Mouse (Mus musculus) c-Kit-negative CD71-positive TER-119-positive erythroid progenitor cells, embryonic 14.5 days (primary cell): Measurements from ENCODE around the gene Heg1.

ENCODE experiments used
- DNase-seq: peaks from one replicate; pipeline ENCODE4 v3.0.0-alpha.2; 2013; ENCODE audit warnings: low read depth, low spot score

The Heg1 gene

DNA sequence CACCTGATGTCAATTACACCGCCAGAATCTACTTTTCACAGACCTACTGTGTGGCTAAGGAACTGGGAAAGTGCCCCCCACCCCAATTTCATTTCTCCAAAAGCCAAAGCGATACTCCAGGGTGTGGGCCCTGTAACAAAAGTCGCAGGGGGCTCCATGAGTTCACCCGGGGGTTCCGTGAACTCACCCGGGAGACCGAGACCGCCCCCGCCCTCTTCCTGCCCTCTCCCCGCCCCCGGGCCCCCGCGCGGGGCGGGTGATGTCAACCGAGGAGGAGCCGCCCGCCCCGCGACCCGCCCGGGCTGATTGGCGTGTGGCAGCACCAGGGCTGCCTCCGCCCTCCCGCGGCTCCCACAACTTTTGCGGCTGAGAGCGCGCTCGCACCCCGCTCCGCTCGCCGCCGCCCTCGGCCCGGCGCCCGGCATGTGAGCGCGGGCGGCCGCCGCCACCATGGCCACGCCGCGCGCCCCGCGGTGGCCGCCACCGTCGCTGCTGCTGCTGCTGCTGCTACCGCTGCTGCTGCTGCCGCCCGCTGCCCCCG lies at the start of gene Heg1:
TSS of gene Heg1 (plus strand) at position 209 of the 541 bp plus-strand sequence.
- DNase-seq, result peak; percentile 28

DNA sequence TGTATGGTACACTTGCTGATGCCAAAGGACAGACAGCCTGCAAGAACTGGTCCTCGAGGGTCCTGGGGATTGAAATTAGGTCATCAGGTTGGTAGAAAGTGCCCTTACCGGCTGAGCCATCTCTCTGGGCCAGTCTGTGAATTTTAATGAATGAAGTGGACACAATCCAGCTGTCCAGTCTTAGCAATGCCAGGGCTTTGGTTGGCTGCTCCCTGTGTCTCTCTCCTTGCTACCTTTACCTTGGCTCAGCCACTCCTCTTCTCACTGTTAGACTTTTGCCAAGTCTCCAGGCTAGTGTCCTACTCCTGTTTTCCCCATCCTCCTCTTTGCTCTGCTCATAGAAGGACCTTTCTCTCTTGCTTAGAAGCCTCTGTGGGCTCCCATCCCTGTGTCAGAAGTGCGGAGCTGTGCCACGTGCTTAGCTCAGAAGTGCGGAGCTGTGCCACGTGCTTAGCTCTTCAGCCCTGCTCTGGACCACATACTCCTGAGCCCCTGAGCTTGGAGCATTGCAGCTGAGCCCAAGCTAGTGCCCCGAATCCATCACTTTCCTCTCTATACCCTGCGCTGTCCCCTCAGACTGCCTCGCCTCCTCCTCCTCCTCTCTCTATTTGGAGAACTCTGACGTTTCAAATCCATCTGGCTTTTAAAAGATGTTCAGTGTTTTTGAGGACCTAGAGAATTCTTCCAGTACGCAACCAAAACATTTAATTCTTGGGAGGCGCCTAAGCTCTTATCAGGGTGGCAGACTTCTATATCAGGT lies 48.2 kb upstream of the Heg1 start:
- no peak for DNase-seq

DNA sequence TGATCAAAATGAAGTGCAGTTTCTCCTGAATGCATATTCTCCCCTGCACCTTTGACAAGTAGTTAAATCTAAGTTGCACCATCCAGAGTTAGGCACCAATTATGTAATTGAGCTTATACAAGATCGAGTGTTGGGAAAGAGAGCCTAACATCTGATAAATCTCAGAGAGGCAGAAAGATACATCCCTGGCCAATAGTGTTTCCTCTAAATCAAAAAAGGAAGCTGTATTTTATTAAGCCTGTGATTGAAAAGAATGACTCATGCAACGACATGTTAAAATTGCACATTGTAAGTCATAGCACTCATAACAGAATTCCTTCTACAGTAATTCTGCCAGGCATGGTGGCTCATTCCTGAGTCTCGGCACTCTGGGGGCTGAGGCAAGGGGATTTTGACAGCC lies 42.4 kb upstream of the Heg1 start:
- no peak for DNase-seq

DNA sequence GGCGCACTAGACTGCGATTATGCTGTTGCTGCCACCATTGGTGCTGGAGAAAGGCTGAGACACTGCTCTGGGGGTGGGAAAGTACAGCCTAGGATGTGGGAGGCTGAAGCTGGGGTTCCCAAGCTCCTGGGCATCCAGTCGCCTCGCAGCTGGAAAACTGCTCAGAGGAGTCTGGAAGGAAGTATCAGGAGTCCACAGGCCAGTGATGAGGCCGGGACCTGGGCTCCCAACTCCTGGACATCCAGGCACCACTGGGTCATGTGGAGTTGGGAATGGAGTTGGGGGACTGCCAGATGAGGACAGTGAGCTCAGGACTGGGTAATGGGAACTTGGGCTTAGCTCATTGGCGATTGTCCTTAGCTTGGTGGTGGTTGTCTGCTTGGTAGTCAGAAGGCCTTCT lies 31.1 kb upstream of the Heg1 start:
- no peak for DNase-seq

DNA sequence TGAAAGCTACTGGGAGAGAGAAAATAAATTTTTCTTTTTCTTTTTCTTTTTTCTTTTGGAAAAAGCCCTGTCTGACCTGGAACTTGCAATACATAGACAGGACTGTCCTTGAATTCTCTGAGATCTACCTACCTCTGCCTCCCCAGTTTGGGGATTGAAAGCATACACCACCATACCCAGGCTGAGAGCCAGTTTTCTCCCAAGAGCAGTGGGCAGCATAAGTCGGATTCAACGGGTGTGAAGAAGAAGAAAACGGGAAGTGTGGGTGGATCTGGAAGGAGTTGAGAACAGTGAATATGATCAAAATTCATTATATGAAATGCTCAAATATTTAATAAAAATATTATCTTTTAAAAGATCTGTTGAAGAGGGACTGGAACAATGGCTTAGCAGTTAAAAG lies 28.7 kb upstream of the Heg1 start:
- no peak for DNase-seq

DNA sequence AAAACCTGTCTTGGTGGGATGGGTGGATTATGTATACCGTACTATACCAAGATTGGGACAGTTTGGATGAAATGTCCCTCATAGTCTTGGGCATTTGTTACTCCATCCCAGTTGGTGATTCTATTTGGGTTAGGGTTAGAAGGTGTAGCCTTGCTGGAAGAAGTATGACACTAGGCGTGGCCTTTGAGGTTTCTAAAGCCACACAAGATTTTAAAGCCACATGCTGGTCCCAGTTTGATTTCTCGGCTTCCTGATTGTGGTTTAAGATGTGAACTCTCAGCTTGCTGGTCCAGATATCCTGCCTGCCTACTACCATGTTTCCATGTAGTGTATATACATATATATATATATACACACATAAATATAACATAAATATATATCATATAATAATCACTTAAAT lies 27.0 kb upstream of the Heg1 start:
- no peak for DNase-seq

DNA sequence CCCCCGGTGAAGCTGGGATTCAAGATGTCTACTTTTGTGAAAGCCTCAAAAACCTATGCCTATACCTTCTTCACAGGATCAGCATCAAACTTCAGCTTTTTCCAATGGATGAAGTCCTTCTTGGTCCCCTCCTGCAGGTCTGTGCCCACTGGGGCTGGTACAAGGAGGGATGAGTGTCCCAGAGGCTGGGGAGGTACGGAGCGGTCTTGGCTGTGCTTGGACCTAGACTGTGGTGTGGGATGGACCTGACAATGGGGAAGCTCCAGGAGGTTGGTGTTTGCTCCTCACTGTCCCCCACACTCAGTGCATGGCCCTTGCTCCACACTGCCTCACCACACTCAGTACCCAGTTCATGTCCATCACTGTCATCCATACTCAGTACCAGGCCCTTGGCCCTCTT lies 26.0 kb upstream of the Heg1 start:
- no peak for DNase-seq

DNA sequence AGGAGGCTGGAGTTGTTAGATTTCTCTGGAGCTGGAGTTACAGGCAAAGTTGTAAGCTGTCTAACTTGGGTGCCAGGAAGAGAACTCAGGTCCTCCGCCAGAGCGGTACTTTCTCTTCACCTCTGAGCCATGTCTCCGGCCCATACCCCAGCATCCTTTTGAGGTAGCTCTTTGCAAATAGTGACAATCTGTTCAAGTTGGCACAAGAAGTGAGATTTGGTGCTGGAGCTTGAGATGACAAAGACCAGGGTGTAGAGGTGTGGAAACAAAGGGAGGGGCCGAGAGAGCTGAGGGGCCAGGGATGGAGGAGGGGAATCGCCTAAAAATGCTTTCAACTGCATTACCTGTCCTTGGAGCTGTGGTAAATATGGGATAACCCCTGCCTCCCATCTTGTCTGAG lies 24.6 kb upstream of the Heg1 start:
- DNase-seq, result no peak

DNA sequence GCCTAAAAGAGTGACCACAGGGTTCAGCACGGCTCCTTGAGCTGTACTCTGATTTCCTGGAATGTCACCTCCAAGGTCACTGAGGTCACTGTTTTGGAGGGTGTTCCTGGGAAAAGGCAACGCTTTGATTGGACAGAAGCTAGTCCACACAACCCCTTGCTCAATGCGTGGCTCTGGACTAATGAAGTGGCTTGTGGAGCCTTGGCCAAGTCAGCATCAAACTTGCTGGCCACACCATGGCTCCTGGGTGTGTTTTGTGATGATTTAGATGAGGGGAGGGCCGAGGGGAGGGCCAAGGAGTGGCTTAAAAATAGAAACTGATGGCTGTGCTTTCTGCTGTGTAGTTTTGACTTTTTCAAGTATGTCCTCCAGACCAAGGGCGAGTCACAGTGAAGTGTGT lies 24.0 kb upstream of the Heg1 start:
- no peak for DNase-seq

DNA sequence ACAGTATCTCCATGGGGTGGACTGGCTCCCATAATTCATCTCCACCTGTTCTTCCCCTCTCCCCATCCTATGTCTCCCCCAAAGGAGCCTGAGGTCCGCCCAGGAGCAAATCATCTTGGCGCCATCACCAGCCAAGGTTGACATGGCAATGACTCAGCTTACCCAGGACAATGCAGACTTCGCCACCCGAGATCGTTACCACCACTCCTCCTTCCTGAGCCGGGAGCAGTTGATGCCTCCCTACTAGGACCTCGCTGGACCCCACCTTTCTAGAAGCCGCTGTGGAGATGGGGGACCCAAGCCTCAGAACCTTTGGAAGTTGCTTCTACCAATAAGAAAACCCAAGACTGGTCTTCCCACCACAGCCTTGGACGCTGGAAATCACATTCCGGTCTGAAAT lies 21.3 kb upstream of the Heg1 start:
- no peak for DNase-seq

DNA sequence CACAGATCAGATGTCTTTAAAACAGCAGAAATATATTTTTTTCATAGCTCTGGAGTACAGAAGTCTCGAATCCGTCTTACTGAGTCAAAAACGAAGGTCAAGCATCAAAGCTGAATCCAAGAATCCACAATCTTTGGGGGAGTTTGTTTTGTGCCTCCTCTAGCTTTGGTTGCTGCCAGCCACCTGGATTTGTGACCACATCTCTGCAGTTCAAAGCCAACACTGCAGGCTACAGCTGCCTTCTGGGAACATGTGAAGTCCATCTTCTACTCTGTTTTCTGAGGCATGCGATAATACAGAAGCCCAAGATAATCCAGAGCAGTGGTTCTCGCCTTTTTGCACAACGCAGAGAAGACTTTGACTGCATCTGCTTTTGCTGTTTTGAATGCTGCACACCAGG lies 17.9 kb upstream of the Heg1 start:
- no peak for DNase-seq

DNA sequence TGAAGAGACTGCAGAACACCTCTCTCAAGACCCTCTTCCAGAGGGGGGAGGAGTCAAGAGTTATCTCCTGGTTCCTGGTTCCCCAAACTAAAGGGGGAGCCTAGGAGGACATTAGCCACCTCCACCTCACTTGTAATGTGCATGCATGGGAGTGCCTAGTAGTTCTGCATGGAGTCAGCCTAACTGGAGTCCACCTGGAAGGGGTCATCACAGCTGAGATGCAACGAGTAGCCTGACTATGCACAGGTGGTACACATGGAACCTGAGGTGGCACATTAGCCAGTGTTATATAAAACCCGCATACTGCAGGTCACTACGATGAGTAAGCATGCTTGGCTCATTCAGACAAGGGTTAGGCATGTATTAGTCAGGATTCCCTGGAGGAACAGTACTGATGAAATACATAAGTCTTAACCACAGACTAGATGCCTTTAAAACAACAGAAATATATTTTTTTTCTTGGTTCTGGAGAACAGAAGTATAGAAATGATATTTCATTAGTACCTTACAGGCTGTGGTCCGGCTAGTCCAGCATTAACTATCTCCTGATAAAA lies 17.1 kb upstream of the Heg1 start:
- no peak for DNase-seq

DNA sequence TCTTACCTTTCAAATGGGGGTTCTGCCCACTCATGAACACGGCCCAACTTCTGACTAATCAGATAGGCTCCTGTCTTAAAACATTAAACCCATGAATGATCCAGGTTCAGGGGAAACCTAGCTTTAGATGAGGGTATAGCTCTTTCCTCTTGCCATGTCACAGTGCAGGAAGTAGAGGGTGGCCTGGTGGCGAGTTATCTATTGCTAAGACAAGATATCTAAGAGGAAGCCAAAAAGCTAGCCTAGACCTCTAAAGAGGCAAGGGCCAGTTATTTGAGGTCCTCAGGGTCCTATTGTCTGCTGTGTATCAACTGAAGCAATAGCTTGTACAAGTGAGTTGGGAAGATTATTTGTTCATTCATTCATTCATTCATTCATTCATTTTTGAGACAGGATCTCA lies 15.7 kb upstream of the Heg1 start:
- no peak for DNase-seq

DNA sequence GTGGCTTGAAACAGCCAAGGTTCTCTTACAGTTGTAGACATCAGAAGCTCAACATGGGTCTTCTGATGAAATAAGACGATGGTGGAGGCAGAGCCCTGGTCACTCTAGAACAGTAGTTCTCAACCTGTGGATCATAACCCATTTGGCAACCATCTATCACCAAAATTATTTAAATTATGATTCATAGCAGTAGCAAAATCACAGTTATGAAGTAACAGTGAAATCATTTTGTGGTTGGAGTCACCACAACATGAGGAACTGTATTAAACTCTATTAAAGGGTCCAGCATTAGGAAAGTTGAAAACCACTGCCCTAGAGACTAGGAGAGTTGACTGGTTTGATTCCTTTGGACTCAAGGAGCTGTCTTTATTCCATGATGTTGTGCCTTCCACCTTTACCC lies 15.1 kb upstream of the Heg1 start:
- DNase-seq, result no peak

DNA sequence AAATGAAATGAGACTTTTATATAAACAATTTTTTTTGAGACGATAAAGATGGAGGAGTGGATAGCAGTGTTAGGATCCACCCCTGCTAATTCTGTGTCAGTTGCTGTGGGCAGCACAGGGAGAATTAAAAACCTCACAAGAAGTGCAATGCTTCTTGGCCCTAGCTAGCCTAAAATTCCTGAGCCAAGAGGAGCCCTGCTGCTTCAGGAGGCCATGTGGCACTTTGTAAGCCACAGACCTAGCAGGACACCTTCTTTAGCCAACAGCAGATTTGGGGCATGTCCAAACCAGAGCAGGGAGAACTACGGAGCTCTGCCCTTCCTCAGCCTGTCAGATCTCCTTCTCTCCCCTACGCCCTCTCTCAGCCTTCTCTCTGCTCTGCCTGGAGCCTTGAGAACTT lies 13.8 kb upstream of the Heg1 start:
- no peak for DNase-seq

DNA sequence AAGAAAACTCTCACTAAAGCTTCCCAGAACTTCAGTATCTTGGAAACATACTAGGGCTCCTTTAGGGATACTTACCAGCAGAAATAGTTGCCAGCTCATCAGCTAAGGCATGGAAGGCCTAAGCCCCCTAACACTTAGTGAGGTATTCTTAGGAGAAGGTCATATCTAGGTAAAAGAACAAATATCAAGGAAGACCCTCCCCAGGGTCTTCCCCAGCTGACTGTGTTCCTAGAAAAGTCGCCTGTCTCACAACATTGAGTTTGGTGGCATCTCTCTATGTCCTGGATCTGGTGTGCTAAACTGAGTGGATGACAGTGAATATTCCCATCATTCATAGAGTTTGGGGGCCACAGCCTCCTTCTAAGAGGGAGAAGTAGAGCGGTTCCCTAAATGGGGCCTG lies 13.2 kb upstream of the Heg1 start:
- no peak for DNase-seq

DNA sequence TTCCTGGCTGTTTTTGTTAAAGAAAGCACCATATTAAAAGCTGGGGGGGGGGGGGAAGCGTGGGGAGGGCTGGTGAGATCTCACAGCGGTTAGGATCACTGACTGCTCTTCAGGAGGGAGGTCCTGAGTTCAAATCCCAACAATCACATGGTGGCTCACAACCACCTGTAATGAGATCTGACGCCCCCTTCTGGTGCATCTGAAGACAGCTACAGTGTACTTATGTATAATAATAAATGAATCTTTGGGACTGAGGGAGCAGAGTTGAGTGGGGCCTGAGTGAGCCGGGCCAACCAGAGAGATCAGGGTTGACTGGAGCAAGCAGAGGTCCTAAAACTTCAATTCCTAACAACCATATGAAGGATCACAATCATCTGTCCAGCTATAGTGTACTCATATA lies 12.0 kb upstream of the Heg1 start:
- no peak for DNase-seq

DNA sequence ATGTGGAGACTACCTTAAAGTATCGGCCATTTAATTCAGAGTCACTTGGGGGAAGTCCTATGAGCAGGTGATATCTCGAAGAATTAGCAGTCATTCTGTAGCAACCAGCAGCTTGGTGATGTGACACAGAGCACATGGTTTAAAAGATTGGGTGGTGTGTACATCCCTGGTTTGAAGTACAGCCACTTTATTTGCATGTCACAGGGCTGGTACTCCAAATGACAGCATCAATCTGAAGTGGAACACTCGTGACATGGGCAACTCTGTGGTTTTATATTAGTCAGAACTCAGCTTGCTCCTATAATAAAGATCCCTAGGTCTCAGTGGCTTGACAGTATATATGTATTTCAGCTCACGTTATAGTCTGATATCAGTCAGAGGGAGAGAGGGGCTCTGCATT lies 11.5 kb upstream of the Heg1 start:
- DNase-seq, result no peak

DNA sequence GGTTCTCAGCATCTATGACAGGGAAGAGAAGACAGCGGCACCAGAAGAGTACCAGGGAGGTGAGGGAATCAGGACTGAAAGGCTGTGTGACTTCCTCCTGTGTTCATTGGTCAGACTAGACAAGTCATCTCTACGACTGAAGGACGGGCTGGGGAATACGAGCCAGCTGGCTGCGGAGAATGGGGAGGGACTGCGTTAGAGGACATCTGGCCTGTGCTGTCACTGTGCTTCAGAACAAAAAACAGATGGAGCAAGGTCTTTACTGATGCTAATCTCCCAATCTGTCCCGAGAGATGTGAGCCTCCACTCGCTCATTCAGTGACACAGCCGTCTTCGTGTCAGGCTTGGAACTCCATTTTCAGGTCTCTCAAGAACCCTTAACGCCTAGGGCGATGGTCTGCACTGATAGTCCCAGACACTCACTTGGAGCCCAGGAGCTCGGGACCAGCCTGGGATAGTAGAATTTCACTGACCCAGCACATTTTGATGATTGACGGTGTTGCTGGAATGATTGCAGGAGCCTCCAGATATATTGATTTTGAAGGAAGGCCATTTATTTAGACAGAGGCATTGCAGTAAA lies 10.6 kb upstream of the Heg1 start:
- DNase-seq, result no peak

DNA sequence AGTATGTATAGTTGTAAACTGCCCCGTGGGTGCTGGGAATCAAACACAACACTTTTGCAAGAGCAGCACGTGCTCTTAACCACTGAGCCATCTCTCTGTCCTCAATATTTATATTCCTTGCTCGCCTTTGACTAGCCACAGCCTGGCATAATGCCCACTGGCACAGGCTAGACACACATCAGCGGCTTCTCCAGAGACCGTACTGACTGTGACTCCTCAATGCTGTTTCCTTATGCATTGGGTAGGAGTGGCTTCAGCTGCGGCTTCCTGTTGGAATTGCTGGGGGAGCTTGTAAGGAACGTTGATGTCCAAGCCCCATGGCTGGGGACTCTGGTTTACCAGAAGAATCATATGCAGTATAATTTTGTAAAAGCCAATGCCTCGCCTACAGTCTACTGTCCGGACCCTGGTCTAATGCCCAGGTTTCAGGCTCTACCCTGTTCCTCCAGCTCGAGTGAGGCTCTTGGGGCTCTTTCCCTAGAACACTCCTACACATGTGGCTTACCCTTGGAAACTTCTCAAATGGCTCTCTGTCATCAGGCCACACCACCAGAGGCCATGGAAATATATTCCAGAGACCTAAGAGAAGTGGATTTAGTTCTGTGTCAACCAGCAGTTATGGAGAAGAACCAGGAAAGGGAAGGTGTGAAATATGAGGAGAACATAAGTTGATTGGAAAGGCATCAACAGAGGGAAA lies 8.9 kb upstream of the Heg1 start:
- DNase-seq, result no peak

DNA sequence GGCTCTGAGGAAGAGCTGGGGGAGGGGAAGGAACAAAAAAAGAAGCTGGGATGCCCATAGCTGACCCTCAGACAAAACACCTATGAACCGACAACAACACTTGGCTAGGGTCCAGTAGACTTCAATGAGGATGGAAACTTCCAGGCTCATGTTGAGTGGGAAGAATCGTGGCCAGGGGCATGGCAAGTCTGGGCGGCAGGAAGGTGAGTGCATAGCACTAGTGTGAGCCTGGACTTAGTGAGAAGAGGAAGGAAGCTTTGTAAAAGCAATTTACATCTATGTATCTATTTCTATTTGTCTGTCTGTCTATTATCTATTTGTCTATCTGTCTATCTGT lies 8.4 kb upstream of the Heg1 start:
- DNase-seq, result no peak
